Mouse (Mus musculus) neural tube, embryonic 10.5 days (tissue): Measurements from ENCODE around the gene Chrdl2.
"Not testable (repeated sequence)": the region's sequence is repeated elsewhere in the genome, so short reads cannot be mapped to it uniquely, and the experiment has no call there.

ENCODE experiments used
- DNase-seq: peaks from one replicate; pipeline ENCODE4 v3.0.0-alpha.2; 2017; ENCODE audit warnings: low spot score; ENCODE audit errors: extremely low spot score

The Chrdl2 gene

GRCm38 (mm10) chr7:100034815-100035463 lies 29.0 kb downstream of the Chrdl2 start:
- no peak for DNase-seq

DNA sequence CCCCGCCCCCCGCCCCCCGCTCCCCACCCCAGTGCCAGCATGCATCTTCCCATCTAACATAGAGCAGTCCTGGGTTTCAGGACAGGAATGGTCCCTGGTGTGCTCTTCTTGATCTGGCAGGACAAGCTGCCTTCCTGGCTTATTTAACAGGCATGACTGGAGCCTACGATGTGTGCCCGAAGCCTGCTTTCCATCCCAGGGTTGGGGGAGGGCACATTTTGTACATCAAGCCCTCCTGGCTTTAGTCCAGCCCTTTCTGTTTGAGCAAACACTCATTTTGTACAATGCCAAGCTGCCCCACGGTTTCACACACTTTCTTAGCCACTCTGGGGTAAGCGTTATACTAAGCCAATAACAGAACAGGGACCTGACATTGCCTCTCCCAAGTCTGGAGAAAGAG lies 30.1 kb downstream of the Chrdl2 start:
- no peak for DNase-seq

GRCm38 (mm10) chr7:100036495-100036894 lies 30.5 kb downstream of the Chrdl2 start:
- no peak for DNase-seq

- DNase-seq, result peak; percentile 30
These were observed 36.1 kb downstream of the Chrdl2 start for GRCm38 (mm10) chr7:100042120-100042519.

DNA sequence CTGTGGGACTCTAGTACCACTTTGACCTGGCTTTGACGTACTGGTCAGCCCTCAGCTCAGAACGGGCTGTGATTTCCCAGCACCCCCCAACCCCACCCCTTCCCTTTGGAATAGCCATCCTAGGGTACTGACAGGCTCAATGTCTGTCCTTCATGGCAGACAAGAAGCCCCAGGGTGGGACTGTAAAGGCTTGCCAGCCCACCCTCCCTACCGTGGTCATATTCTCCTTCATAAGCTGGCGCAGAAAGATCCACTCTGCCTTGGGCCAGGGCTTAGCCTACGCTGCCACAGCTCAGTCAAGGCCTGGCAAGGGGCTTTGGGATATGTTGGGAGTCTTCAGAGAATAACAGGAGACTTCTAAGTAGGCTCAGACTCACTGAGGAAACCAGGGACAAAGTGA lies 37.1 kb downstream of the Chrdl2 start:
- DNase-seq, result no peak

GRCm38 (mm10) chr7:100043605-100044031 lies 37.6 kb downstream of the Chrdl2 start:
- DNase-seq, result no peak

GRCm38 (mm10) chr7:100046486-100046885 lies 40.5 kb downstream of the Chrdl2 start:
- no peak for DNase-seq

DNA sequence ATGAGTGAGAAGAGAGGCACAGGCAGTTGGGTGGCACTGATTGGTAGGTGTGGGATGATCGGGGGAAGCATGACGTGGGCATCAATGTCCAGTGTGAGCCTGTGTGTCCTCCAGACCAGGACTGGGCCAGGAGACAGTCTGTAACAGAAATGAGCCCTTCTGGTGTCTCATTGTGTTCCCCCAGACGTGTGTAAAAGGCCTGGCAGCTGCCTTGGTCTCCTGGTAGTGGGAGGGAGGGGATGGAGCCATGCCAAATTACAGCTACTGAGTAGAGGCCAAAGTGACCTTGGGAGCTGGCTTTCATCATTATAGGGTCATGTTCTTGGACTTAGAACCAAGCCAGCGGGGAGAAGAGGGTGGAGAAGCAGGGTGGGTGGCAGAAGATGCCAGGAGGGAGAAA lies 45.9 kb downstream of the Chrdl2 start:
- no peak for DNase-seq

GRCm38 (mm10) chr7:100052991-100053390 lies 47.0 kb downstream of the Chrdl2 start:
- DNase-seq, result not testable (repeated sequence)

DNA sequence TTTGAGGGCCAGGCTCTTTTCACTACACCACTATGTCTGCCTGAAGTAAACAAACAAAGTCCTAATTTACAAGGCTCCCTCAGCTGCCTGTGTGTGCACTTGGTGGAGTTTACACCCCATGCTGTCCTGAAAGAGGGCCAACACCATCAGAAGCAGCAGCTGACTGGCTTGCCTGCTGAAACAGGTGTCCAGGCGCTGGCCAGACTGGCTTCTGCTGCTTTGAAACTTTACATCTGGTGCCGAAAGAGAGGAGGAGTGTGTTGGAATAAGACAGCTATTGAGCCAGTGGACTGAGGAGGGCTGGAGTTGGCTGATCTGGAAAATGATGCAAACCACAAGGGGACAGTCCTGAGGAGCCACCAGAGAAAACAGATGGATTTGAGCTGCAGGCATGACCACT lies 68.0 kb downstream of the Chrdl2 start:
- no peak for DNase-seq

- no peak for DNase-seq
These were observed 70.3 kb downstream of the Chrdl2 start for GRCm38 (mm10) chr7:100076296-100076695.

DNA sequence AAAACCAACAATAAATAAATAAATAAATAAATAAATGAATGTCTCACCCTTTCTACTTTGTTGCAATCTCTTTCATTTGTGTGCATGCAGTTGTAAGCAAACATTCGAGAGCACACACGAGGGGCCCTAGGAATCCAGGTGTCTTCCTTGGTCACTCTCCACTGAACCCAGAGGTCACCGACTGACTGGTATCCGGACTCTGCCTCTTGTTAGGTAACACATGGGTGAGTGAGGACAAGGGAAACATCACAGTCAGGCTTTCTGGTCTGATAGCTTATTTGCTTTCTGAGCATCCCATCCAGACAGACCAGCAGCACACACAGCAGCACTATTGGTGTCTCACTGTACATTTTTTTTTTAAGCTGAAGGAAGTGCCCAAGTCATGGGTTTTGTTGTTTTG lies 71.1 kb downstream of the Chrdl2 start:
- no peak for DNase-seq

- no peak for DNase-seq
These were observed 74.3 kb downstream of the Chrdl2 start for GRCm38 (mm10) chr7:100080087-100080781.

GRCm38 (mm10) chr7:100082836-100083235 lies 76.9 kb downstream of the Chrdl2 start:
- DNase-seq, result no peak

GRCm38 (mm10) chr7:100083812-100084211 lies 77.8 kb downstream of the Chrdl2 start:
- no peak for DNase-seq
